Mouse (Mus musculus): ENCODE data around the gene Dach1. TPM values are rescaled to one million over a fixed set of nuclear protein-coding genes. Genes with fewer than 3 reads are reported as not detected.

Dach1 gene
- total RNA-seq (2023), result not detected

DNA sequence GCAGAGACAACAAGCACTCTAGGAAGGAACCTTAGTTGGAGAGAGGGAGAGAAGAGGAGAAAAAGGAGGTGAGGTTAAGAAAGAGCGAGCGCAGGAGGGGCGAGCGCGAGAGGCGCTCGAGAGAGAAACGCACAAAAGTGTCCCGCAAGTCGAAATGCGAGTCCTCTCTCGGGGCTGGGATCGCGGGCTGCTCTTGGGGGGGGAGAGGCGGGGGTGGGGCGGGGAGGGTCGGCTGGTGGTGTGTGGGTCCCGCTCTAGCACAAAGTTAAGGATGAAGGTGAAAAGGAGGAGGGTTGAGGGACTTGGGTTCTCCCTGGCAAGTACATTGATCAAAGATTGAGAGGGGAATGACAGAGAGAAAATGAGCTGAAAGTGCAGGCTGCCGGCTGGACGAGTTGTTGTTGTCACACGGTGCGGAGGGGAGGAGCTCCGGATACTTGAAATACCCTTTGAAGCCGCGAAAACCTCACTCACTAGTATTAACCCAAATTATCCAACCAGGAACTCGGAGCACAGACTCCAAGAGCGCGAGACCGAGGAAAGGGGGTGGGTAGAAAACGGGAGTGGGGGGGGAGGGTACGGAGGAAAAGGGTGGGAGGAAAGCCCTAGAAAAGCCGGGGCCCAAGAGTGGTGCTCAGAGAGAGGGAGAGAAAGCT, at the start of gene Dach1:
Dach1 (minus strand) TSS at position 345 of the 656 bp plus-strand sequence.

Measured in CD8-positive naive resting alpha-beta T cell, adult 57 days (primary cell).